Mouse (Mus musculus) cerebellum, adult 18-20 months (tissue): ENCODE data around the gene Mtf1.

Experiments used
- DNase-seq, 2 experiments: peaks; one replicate each; pipeline ENCODE4 v3.0.0; 2021

Gene Mtf1

DNA sequence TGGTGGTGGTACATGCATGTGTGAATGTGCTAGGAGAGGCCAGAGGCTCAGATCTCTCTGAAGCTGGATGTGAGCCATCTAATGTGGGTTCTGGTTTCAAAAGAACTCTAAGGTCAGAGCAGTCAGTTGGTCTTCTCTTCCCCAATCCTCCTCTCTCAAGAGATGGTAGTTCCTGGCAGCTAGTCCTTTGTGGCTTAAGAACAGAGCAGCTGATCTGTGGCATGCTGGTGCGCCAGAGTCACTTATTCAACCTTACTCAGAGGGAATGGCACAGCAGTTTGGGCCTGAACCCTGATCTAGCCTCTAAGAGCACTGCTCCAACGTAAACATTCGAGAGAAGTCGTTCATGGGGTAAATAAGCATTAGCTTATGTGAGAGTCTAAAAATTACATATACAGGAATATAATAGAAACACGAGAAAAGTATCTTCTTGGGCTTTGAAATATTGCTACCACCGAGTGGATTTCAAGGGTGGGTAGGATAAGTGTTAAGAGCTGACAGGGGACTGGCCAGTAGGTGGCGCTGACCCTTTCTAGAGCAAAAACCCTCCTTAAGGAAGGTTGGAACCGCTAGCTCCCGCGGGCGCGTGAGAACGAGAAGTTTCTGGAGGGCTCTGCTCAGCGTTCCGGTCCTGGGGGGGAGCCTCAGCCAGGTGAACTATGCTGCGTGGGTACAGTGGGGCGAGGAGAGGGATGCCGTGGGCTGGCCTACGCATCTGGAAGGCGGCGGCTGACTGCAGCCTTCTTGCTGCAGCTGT is at the start of gene Mtf1:
Gene Mtf1, plus strand, starts transcription at position 553 of the 757 bp plus-strand sequence.
- peak; percentile 91 to 94 for DNase-seq

DNA sequence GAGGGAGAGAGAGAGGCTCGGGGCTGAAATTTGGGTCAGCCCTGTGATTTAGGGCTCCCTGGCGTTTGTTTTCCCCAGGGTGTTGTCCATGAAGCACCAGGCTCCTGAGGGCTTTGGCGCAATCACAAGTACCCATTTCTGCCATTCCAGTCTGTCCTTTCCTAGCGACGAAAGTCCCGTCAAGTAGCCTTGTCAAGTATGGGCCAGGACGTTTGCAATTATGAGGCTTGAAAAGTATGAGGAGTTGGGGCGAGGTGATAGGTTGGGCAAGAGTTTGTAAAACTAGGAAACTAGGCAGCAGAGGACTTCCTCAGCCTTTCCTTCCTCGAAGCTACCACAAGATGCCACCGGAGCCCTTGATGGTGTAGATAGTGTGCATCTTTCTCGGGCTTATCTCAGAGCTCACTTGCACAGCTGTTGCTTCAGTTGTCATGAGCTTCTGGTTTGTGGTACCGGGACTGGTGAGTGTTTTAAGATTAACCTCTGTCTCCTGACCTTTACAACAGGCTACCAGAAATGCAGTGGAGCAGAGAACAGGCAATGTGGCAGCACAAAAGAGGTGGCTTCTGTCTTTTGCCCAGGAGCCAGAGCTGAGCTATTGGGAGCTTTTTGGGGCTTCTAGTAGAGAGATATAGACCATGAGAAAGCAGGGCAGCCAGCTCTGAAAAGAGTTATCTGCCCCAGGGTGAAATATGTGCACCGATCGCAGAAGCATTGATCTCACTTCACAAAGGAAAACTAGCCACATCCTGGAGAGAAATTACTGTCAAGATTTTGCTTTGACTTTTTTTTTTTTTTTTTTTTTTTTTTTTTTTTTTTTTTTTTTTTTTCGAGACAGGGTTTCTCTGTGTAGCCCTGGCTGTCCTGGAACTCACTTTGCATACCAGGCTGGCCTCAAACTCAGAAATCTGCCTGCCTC is 49.4 kb upstream of the Mtf1 start:
- no peak for DNase-seq

DNA sequence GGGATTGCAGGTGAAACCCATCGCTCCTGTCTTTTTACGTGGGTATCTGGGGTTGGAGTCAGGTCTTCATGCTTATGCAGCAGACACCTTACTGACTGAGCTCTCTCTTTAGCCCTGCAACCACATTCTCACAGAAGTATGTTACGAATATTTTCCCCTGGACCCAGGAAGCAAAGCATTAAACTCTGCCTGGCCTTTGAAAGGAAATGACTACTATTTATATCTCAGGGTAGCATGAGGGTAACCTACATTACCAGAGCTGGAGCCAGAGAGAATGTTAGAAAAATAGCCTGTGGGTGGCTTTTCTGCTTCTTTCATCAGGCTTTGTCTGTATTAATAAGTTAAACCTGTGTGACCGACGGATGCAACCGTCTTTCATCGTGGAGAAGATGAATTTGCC is 46.4 kb upstream of the Mtf1 start:
- no peak for DNase-seq

DNA sequence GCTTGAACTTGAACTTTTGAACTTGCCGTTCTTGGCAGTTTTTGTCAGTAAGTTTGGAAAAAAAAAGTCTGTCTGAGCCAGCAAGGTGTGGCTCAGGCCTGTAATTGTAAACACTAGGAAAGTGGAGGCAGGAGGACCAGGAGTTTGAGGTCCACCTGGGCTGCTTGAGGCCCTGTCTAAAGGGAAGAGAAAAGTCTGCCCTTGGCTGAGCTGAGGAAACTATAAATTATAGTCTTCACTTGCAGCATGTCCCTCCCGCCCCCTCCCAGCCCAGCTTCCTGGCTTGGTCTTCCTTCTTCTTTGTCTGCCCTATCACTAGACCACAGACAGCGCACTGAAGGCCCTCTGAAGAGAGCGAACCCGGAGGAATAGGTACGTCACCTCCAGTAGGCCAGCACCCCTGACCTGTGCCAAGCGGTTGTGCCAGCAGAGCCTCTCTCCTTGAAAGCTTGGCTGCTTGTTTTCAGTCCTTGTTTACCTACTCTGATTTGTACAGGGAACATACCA is 42.5 kb upstream of the Mtf1 start:
- DNase-seq: no peak

DNA sequence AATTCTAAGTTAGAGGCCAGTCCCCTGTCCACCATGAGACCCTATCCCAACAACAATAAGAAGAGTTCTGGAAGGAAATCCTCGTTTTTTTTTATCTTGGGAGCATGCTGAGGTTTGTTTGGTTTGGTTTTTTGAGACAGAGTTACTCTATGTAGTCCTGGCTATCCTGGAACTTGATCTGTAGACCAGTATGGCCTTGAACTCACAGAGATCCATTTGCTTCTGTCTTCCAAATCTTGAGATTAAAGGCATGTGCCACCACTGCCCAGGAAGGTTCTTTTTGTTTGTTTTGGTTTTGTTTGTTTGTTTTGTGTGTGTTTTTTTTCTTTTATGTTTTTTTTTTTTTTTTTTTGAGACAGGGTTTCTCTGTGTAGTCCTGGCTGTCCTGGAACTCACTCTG is 40.7 kb upstream of the Mtf1 start:
- no peak for DNase-seq

DNA sequence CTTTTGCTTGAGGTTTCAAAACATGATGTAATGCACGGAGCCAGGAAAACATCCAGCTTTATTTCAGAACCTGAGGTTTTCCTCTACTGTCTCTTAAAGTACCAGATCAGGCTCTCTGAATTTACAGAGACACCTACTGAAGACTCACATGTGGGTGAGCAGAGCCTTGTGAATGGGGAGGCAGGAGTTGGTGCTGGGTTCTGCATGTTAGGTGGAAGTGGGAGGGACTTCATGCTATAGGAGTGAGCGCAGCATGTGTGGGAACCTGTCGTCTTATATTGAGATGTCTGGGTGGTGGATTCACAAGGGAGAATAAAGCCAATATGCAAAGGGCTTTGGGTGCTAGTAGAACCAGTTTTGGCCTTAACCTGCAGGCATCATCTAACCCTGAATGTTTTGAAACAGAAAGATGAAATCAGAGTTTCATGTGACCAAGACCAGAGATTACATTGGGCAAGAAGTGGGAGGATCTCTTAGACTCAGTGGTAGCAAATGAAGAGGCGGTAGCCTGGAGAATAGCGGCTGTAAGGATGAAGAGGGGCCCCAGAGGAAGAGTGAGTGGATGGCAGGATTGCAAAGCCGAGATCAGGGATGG is 38.9 kb upstream of the Mtf1 start:
- DNase-seq: no peak

DNA sequence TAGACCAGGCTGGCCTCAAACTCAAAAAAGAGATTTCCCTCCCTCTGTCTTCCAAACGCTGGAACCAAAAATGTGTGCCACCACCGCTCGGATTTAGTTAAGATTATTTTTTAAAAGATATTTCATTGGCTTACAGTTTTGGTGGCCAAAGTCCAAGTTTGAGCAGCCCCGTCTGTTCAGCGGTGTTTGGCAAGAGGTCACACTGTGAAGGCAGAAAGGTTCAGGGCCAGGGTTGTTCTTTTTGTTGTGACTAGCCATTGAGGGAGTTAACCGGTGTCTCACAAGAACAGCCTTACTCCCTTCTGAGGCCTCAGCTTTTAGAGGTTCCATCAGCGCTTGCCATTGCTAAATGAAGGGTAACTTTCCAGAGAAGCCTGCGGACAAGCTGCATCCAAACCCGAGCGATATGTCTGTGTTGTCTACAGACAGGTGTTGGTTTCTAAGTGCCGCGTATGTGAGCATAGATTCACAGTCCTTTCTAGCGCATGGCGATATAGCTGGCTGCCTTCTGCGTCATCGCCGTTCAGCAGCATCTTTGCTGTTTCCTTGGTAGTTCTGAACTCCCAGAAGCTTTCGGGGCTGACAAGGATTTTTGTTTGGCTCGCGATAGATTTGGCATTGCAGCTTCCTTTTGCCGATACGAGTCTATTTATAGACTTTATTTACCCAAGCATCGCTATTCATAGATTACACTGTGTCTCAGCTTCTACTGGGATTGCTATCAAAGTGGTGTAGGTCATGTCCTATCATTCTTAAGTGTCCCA is 35.9 kb upstream of the Mtf1 start:
- peak in 1 of 2 experiments; percentile 42 for DNase-seq

DNA sequence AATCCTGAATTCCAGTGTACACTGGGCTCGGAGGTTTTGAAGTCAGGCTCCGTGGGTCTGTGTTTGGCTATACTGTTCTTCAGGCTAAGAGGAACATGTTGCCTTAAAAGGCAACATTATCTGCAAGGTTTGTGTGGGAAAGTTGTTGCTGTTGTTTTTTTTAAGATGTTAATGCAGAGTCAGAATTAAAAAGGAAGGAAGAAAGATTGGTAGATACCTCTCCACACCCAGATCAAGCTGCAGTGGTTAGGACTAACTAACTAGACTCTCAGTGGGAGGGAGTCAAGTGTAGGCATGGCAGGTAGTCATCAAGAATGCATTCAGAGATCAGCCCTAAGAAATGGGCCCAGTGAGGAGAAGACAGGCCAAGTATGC is 35.4 kb upstream of the Mtf1 start:
- DNase-seq: no peak

DNA sequence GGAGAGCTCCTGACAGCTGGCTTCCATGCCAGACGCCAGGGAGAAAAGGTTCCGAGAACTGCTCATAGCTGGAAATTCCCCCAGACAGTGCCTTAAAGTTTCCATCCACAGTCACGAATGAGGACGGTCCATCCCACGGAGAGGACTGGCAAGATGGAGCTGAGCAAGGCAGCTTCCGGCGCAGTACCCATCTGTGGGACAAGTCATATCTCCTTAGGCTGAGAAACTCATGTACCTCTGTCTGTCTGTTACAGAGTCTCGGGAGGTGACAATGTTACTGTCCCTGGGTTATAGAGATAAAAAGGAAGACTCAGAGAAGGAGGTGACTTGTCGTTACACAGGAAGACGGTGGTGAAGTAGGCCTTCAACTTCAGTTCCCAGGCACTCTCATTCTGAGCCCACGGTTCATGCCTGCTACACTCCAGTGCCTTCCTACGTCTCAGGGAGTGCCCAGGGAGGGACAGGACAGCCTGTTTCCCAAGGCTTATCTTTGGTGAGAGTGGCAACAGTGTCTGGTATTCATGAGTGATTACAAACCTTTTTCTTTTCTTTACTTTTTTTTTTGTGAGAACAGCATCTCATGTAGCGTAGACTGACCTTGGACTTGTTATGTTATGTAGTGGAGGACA is 32.8 kb upstream of the Mtf1 start:
- no peak for DNase-seq

DNA sequence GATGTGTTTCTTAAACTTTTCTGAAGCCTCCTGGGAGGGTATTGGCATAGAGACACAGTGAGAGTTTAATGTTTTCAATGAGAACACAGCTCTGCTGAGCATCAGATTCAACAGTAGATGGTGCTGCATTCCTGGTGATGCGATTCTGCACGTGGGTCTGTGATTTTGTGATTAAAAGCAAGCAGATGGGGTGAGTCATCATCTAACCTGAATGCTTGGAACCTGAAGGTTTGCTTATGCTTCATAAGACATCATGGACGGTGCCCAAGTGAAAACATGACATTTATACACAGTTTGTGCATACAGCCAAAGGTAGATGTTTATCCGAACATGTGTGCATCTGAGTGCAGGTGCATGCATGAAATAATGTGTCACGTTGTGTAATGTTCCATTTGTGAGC is 31.3 kb upstream of the Mtf1 start:
- peak; percentile 56 to 70 for DNase-seq

DNA sequence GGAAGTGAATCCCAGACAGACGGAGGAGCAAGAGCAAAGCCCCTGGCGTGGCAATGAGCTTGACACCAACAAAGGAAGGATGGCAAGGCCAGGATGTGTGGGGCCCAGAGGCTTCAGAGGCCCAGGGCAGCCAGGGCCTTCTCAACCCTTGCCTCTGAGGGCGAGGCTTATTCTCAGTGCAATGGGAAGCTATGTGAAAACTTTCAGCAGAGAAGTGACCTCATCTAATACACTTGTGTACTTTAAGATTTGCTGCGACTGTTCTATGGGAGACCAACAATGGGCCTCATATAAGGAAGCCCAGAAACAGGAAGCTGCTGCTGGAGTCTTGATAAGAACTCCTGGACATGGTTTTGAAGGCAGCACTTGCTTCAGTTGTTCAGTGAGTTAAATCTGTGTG is 29.8 kb upstream of the Mtf1 start:
- no peak for DNase-seq

DNA sequence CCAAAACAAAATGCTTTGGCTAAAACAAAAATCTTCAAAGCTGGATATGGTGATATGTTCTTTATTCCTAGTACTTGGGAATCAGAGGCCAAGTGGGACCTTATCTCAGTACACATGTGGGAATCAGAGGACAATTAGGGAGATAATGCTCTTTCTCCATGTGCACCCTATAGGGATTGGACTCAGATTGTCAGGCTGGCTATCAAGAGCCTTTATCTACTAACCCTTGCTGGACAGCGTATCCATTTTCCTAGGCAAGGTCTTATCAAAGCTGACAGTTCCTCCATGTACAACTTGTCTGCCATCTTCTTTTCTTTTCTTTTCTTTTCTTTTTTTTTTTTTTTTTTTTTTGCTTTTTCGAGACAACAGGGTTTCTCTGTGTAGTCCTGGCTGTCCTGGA is 28.5 kb upstream of the Mtf1 start:
- no peak for DNase-seq

DNA sequence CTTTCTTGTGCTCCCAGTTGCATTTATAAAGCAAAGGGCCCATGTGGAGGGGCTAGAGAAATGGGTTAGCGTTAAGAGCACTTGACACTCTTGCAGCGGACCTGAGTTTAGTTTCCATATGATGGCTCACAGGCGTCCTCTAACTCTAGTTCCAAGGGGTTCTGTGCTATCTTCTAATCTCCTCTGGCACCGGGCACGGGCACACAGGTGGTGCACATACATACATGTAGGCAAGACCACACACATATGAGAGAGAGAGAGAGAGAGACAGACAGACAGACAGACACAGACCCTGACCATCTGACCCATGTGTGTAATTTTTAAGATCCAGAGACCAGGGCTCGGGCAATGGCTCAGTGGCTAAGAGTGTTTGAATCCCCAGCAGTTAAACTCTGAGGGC is 27.9 kb upstream of the Mtf1 start:
- DNase-seq: no peak

DNA sequence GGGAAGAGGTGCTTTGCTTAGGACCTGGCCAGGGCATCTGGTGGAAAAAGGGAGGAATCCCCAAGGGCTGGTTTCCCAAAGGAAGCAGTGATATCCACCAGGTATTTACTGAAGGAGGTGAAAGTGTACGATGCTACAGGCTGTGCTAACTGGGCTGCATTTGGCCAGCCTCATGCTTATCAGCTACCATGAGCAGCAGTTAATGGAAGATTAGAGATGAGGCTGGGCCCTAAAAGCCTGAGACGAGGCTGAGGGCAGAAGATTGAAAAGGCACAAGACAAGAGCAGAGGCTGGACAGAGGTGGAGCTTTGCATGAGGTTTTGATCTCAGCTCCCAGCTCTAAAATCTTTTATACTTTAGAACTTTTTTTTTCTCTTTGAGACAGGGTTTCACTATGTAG is 27.5 kb upstream of the Mtf1 start:
- no peak for DNase-seq

DNA sequence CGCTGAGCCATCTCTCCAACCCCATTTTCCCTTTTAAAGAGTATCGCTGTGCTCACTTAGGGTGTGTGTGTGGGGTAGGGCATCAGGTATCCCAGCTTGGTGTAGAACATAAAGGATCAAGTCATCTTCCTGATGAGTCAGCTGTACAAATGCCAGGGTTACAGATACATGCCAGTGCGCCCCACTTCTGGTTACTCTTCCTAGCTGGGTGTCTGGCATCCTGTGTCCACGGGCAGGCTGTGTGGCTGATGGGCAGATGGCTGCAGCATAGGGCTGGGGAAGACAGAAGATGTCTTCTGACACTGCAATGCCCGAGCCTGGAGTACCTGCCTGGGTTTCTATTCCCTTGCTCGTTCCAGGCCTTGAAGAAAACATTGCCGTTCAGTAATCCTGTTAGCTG is 20.5 kb upstream of the Mtf1 start:
- DNase-seq: peak; percentile 48 to 65

DNA sequence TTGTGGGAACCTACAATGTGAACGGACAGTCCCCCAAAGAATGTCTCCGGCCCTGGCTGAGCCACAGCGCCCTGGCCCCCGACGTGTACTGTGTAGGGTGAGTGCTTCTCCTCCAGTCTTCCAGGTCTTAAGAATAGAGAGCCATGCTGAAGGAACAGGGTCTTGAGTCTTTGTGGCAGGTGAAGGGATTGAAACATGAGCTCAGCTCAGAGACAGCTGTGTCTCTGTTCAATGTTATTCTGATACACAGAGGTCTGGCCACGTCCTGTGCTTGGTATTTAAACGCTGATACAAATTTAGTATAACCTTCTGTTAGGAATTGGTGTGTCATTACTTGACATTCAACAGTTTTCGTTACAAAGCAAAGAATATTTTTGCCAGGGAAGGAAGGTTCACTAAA is 19.5 kb upstream of the Mtf1 start:
- DNase-seq: no peak

DNA sequence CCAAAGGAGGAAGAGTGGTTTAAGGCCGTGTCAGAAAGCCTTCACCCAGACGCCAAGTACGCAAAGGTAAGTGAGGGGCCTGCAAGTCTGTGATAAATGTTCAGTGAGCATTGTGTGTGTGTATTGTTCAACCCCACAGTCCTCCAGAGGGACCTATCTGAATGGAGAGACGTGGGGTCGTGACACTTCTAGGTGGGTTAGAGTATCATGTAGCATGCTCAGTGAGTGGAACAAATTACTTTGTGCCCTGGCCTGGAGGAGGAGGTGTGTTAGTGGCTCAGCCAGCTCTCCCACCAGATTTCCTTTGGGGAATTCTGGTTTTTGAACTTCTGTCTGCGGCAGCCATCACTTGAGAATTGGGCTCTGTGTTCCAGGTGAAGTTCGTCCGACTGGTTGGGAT is 18.0 kb upstream of the Mtf1 start:
- no peak for DNase-seq

DNA sequence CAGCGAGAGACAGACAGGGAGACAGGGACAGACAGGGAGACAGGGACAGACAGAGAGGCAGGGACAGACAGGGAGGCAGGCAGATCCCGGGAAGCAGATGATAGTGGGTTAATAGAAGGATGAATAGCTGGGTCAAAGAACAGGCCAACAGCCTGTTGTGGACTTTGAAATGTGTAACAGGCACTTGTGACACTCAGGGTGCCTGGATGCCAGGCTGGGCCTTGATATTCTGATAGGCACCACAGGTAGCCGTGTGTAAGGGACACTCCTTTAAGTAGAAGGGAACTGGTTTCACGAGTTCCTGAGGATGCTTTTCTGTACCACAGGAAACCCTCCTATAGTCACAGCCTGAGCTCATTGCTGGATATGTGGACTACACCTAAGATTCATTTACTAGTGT is 11.9 kb upstream of the Mtf1 start:
- no peak for DNase-seq

DNA sequence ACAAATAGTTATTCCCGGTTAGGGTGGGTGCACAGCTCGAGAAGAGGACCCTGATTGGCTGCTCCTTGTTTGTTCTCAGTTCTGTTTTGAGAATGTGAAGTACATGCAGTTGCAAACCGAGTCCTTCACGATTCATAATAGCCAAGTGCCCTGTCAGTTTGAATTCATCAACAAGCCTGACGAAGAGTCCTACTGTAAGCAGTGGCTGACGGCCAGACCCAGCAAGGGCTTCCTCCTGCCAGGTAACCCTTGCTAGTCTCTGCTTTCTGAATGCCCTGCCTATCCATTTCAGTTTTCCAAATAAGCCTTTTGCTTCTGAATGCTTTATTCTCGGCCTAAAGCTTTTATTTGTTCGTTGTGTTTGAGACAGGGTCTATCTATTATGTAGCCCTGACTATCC is 9.8 kb upstream of the Mtf1 start:
- peak; percentile 64 to 75 for DNase-seq

DNA sequence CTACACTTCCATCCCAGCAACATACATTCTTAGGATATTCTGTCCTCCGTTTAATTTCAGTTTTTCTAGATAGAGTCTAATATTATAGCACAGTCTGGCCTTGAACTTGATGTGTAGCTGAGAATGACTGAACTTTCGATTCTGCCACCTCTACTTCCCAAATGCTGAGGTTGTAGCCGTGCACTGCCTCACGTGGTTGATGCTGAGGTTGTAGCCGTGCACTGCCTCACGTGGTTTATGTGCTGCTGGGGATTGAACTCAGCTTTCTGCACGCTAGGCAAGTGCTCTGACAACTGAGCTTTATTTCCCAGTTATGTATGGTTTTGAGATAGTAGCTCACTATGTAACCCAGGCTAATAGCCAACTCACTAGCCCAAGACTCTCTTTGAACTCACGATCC is 5.8 kb upstream of the Mtf1 start:
- no peak for DNase-seq

DNA sequence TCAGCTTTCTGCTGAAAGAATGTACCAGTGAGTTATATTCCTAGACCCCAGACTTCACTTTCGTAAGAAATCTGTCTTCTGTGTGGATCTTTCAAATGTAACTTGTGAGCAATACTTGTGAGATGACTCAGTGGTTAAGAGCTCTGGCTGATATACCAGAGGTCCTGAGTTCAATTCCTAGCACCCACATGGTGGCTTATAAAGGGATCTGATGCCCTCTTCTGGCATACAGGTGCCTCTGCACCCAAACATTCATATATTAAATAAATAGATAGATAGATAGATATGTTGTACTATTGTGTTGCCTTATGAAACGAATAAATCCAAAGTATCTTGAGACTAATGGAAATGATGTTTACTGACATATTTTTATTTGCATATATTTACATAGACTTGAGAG is 5.0 kb upstream of the Mtf1 start:
- no peak for DNase-seq
